Comparison of ENCODE assay signal across 8 mouse cellular contexts in the genomic region with DNA sequence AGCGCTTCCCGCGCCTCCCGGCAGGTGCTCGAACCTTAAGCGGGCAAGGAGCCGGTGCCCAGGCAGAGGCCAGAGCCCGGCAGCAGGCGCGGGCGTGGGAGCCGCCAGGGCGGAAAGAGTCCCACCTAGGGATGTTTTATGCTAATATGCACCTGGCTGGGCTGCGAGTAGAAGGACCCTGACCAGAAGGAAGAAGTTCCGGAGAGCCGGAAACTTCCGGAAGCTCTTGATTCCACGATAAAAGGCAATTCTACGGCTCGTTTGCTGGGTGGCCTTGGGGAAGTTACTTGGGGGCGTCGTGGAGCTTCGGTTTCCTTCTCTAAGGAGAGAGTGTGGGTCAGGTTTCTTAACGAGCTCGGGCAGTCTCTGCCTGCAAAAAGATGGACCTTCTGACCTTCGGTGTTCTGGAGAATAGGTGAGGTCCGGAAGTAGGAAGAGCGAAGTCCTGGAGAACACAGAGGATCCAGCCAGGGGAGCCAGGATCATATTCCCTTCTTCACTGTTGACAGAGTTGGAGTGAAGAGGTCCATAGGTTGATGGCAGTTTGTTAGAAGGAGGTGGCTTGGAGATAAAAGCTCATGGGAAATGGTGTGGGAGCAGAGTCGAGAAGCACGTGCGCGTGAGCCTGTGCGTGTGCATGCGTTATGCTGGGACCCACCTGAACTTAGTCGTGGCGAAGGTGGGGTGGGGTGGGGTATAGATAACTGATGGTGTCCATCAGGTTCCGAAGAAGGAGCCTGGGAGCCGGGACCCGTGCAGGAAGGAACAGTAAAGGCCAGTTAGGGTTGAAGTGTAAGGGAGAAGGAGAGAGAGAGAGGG. TPM values are rescaled to one million over a fixed set of nuclear protein-coding genes. Genes with fewer than 3 reads are reported as not detected.
DNase-seq lines count a peak whose midpoint lies in the region; ATAC-seq and TF ChIP-seq lines count a peak whose summit lies in the region.

No protein-coding gene starts in this region.

- peaks cover 43% of the 10 kb centered on the region for H3K27me3 ChIP-seq in forebrain, embryonic 15.5 days
- H3K27me3 ChIP-seq in liver, embryonic 15.5 days = peaks cover 85% of the 10 kb centered on the region

- 6% methylated on average over 39 of the region's 39 CpGs for WGBS in forebrain, embryonic 15.5 days
- 4% methylated on average over 39 of the region's 39 CpGs for WGBS in liver, embryonic 15.5 days (ENCODE audit: insufficient replicate concordance)

- H3K9ac ChIP-seq in forebrain, embryonic 15.5 days (replicated peaks) = peak overlapping the region; percentile 26
- H3K9ac ChIP-seq in liver, embryonic 15.5 days = no peak overlapping the region

- peak overlapping the region; percentile 13; the same call in 1 of the 2 replicates for H3K27ac ChIP-seq in gastrocnemius, adult 2 months
- H3K27ac ChIP-seq in forebrain, embryonic 15.5 days (replicated peaks) = no peak overlapping the region
- H3K27ac ChIP-seq in liver, embryonic 15.5 days (replicated peaks) = no peak overlapping the region

- H3K36me3 ChIP-seq in forebrain, embryonic 15.5 days = no peaks in the 10 kb centered on the region
- H3K36me3 ChIP-seq in liver, embryonic 15.5 days (replicated peaks) = no peaks in the 10 kb centered on the region

- ATAC-seq in forebrain, embryonic 15.5 days (replicated peaks) = no peak
- no peak for ATAC-seq in liver, embryonic 15.5 days (ENCODE audit: insufficient read depth)

- no peak for DNase-seq in gastrocnemius, adult 2 months
- DNase-seq in gastrocnemius, postnatal 14 days = no peak
- DNase-seq in CD4-positive helper T cell, adult 2 months (ENCODE audit: low read depth, low spot score) = peak; percentile 10
- DNase-seq in right cerebral cortex, adult 2 months (ENCODE audit: low spot score in 2 of 2) = no peak
- DNase-seq in adipocyte (ENCODE audit: low spot score) = no peak
- no peak for DNase-seq in gastrocnemius, adult 8-10 months (ENCODE audit: low spot score in 2 of 2)

- intact Hi-C loops in gastrocnemius, adult 2 months (cut with DNase I) = loop anchor here (2.0 to 5.0 kb wide), 3 partner anchors 42 to 143 kb away; no protein-coding TSS in a partner anchor
- intact Hi-C loops in gastrocnemius, postnatal 14 days (cut with DNase I; ENCODE audit: low total_unique reads) = no loop called here

- TF ChIP-seq CTCF in gastrocnemius, adult 2 months (IDR thresholded peaks at IDR 0.05) = 0 out of 2 replicates have a peak, but pooled peaks have one; percentile 16

- H3K4me1 ChIP-seq in forebrain, embryonic 15.5 days = peaks cover 29% of the 10 kb centered on the region
- peaks cover 8% of the 10 kb centered on the region; the same call in 1 of the 2 replicates for H3K4me1 ChIP-seq in liver, embryonic 15.5 days (replicated peaks)

- H3K4me2 ChIP-seq in forebrain, embryonic 15.5 days (replicated peaks) = peak overlapping the region; percentile 71
- peak overlapping the region; percentile 54 for H3K4me2 ChIP-seq in liver, embryonic 15.5 days

- H3K9me3 ChIP-seq in forebrain, embryonic 15.5 days = no peaks in the 10 kb centered on the region
- no peaks in the 10 kb centered on the region for H3K9me3 ChIP-seq in liver, embryonic 15.5 days (replicated peaks)

- H3K4me3 ChIP-seq in gastrocnemius, adult 2 months = peak overlapping the region; percentile 64
- H3K4me3 ChIP-seq in forebrain, embryonic 15.5 days = peak overlapping the region; percentile 38
- peak overlapping the region; percentile 10; the same call in 1 of the 2 replicates for H3K4me3 ChIP-seq in liver, embryonic 15.5 days (replicated peaks)

RNA-seq across cellular contexts. Expression of a gene that starts 44.4 kb away (rescaled TPM):
- under 1 TPM; 0.59 to 0.84 TPM for total RNA-seq in gastrocnemius, adult 2 months (2021)
- total RNA-seq in gastrocnemius, postnatal 14 days (2021) = 1 to 10 TPM; 2.9 to 4.8 TPM
- 7.6 and 7.9 TPM in 2 replicates for polyA plus RNA-seq in forebrain, embryonic 15.5 days (2015; fragmentation: Nextera tagmentation; extraction: Ambion mirVana)
- 0.52 and 0.61 TPM in 2 replicates for polyA plus RNA-seq in liver, embryonic 15.5 days (2015; fragmentation: Nextera tagmentation; extraction: Ambion mirVana)
- total RNA-seq in gastrocnemius, adult 8-10 months (2022) = under 1 TPM; 0.39 to 0.79 (median 0.71) TPM

Comparison
In these comparisons a context has a peak if more than half of its experiments do, and no peak if none do; other contexts are left out.
1. H3K4me3 ChIP-seq: peak in every context shown above with its lines; median percentile 64 in gastrocnemius, adult 2 months; 38 in forebrain, embryonic 15.5 days; 10 in liver, embryonic 15.5 days.